27 mouse cellular contexts compared by ENCODE assay signal in genomic region chr19:30435054-30435738, GRCm38 (mm10).
DNase-seq lines count a peak whose midpoint lies in the region; ATAC-seq lines count a peak whose summit lies in the region.
"Had no signal": no experiment of that assay in that cellular context is flagged by ENCODE, and none has a peak within 500 bp of the region (broad histone marks: within the 10 kb centered on the region; RNA-seq: fewer than 3 reads in every experiment).

No protein-coding gene starts in this region.

- H3K9ac ChIP-seq in hindbrain, embryonic 13.5 days = no peak overlapping the region
- no peak overlapping the region for H3K9ac ChIP-seq in kidney, embryonic 16.5 days (replicated peaks; ENCODE audit: low read length)
- H3K9ac ChIP-seq in kidney, embryonic 14.5 days (ENCODE audit: low read depth, low read length) = no peak overlapping the region
- H3K9ac ChIP-seq in embryonic facial prominence, embryonic 14.5 days (ENCODE audit: low read depth, low read length) = no peak overlapping the region
- no peak overlapping the region for H3K9ac ChIP-seq in forebrain, embryonic 14.5 days (ENCODE audit: low read length)
- H3K9ac ChIP-seq: forebrain, embryonic 15.5 days; heart, embryonic 12.5 days; limb, embryonic 13.5 days; lung, embryonic 15.5 days had no signal

- H3K36me3 ChIP-seq in hindbrain, embryonic 13.5 days = no peaks in the 10 kb centered on the region
- H3K36me3 ChIP-seq in hindbrain, embryonic 10.5 days = no peaks in the 10 kb centered on the region
- no peaks in the 10 kb centered on the region for H3K36me3 ChIP-seq in kidney, embryonic 16.5 days (ENCODE audit: insufficient read depth, low read length)
- no peaks in the 10 kb centered on the region for H3K36me3 ChIP-seq in kidney, embryonic 14.5 days (ENCODE audit: control insufficient read depth, insufficient read depth, low read length)
- no peaks in the 10 kb centered on the region for H3K36me3 ChIP-seq in embryonic facial prominence, embryonic 14.5 days (ENCODE audit: control insufficient read depth, insufficient read depth, low read length)
- no peaks in the 10 kb centered on the region for H3K36me3 ChIP-seq in forebrain, embryonic 14.5 days (ENCODE audit: control insufficient read depth, insufficient read depth, low read length)
- H3K36me3 ChIP-seq: forebrain, embryonic 15.5 days; heart, embryonic 12.5 days; limb, embryonic 13.5 days; lung, embryonic 15.5 days had no signal

- H3K27ac ChIP-seq in hindbrain, embryonic 13.5 days = no peak overlapping the region
- H3K27ac ChIP-seq in hindbrain, embryonic 10.5 days = no peak overlapping the region
- H3K27ac ChIP-seq in kidney, embryonic 16.5 days (ENCODE audit: low read length) = 0 out of 2 replicates have a peak overlapping the region, but pooled peaks have one; percentile 18
- H3K27ac ChIP-seq in kidney, embryonic 14.5 days (ENCODE audit: low read depth, low read length) = no peak overlapping the region
- no peak overlapping the region for H3K27ac ChIP-seq in embryonic facial prominence, embryonic 14.5 days (replicated peaks; ENCODE audit: low read depth, low read length)
- H3K27ac ChIP-seq in forebrain, embryonic 14.5 days (ENCODE audit: low read depth, low read length) = no peak overlapping the region
- H3K27ac ChIP-seq: forebrain, embryonic 15.5 days; layer of hippocampus, adult 2 months; left cerebral cortex, adult 2 months; limb, embryonic 13.5 days; lung, embryonic 15.5 days had no signal

- no peak overlapping the region for H3K4me2 ChIP-seq in hindbrain, embryonic 13.5 days
- no peak overlapping the region for H3K4me2 ChIP-seq in kidney, embryonic 16.5 days (replicated peaks; ENCODE audit: low read depth, low read length)
- H3K4me2 ChIP-seq in kidney, embryonic 14.5 days (replicated peaks; ENCODE audit: low read depth, low read length) = no peak overlapping the region
- H3K4me2 ChIP-seq in embryonic facial prominence, embryonic 14.5 days (ENCODE audit: low read depth, low read length) = no peak overlapping the region
- H3K4me2 ChIP-seq in forebrain, embryonic 14.5 days (ENCODE audit: low read length) = no peak overlapping the region
- H3K4me2 ChIP-seq: forebrain, embryonic 15.5 days; heart, embryonic 12.5 days; limb, embryonic 13.5 days; liver, embryonic 11.5 days; lung, embryonic 15.5 days; midbrain, embryonic 11.5 days had no signal

- no peaks in the 10 kb centered on the region for H3K27me3 ChIP-seq in hindbrain, embryonic 13.5 days
- H3K27me3 ChIP-seq in hindbrain, embryonic 10.5 days (ENCODE audit: insufficient read depth, poor library complexity, severe bottlenecking) = no peaks in the 10 kb centered on the region
- no peaks in the 10 kb centered on the region for H3K27me3 ChIP-seq in kidney, embryonic 16.5 days (ENCODE audit: insufficient read depth, low read length)
- H3K27me3 ChIP-seq in kidney, embryonic 14.5 days (ENCODE audit: control insufficient read depth, insufficient read depth, low read length) = no peaks in the 10 kb centered on the region
- H3K27me3 ChIP-seq in embryonic facial prominence, embryonic 14.5 days (replicated peaks; ENCODE audit: control insufficient read depth, insufficient read depth, low read length) = no peaks in the 10 kb centered on the region
- H3K27me3 ChIP-seq in forebrain, embryonic 14.5 days (replicated peaks; ENCODE audit: control insufficient read depth, insufficient read depth, low read length) = no peaks in the 10 kb centered on the region
- H3K27me3 ChIP-seq: CH12.LX; forebrain, embryonic 15.5 days; heart, embryonic 12.5 days; limb, embryonic 13.5 days; lung, embryonic 15.5 days had no signal

- DNase-seq in hindbrain, embryonic 10.5 days (ENCODE audit: low spot score) = no peak
- peak; percentile 80 for DNase-seq in embryonic facial prominence, embryonic 14.5 days (ENCODE audit: low spot score)
- DNase-seq in retina, embryonic 14.5 days (ENCODE audit: low spot score) = peak; percentile 71
- DNase-seq in cerebellum, postnatal 10 days = no peak
- no peak for DNase-seq in forebrain, embryonic 14.5 days (ENCODE audit: low spot score)
- DNase-seq: adrenal gland, postnatal 10 days; cerebellum, adult 9-10 months; embryo, embryonic 11 days; gastrocnemius, postnatal 36 days; heart, adult 18-20 months; heart, postnatal 4 days; kidney, adult 8-10 months; kidney, postnatal 25 days; thymus, postnatal 4 days had no signal

- H3K4me1 ChIP-seq in hindbrain, embryonic 13.5 days (replicated peaks) = no peaks in the 10 kb centered on the region
- no peaks in the 10 kb centered on the region for H3K4me1 ChIP-seq in hindbrain, embryonic 10.5 days (replicated peaks)
- peaks cover 10% of the 10 kb centered on the region for H3K4me1 ChIP-seq in kidney, embryonic 16.5 days (ENCODE audit: insufficient read depth, low read length)
- no peaks in the 10 kb centered on the region for H3K4me1 ChIP-seq in kidney, embryonic 14.5 days (ENCODE audit: control insufficient read depth, insufficient read depth, low read length)
- H3K4me1 ChIP-seq in embryonic facial prominence, embryonic 14.5 days (ENCODE audit: control insufficient read depth, insufficient read depth, low read length) = no peaks in the 10 kb centered on the region
- no peaks in the 10 kb centered on the region for H3K4me1 ChIP-seq in forebrain, embryonic 14.5 days (ENCODE audit: control insufficient read depth, insufficient read depth, low read length)
- H3K4me1 ChIP-seq: forebrain, embryonic 15.5 days; heart, embryonic 12.5 days; lung, embryonic 15.5 days had no signal

- no peak overlapping the region for H3K4me3 ChIP-seq in hindbrain, embryonic 13.5 days
- H3K4me3 ChIP-seq in hindbrain, embryonic 10.5 days = no peak overlapping the region
- H3K4me3 ChIP-seq in kidney, embryonic 16.5 days (ENCODE audit: low read length) = no peak overlapping the region
- H3K4me3 ChIP-seq in kidney, embryonic 14.5 days (ENCODE audit: low read length) = no peak overlapping the region
- H3K4me3 ChIP-seq in embryonic facial prominence, embryonic 14.5 days (ENCODE audit: low read depth, low read length) = no peak overlapping the region
- H3K4me3 ChIP-seq in forebrain, embryonic 14.5 days (ENCODE audit: low read depth, low read length) = no peak overlapping the region
- H3K4me3 ChIP-seq: forebrain, embryonic 15.5 days; heart, embryonic 12.5 days; layer of hippocampus, adult 2 months; left cerebral cortex, adult 2 months; limb, embryonic 13.5 days; lung, embryonic 15.5 days had no signal

- 61% methylated on average over 12 of the region's 12 CpGs for whole genome bisulfite sequencing in hindbrain, embryonic 13.5 days
- WGBS in hindbrain, embryonic 10.5 days = 69% methylated on average over 12 of the region's 12 CpGs
- WGBS in kidney, embryonic 16.5 days = 50% methylated on average over 12 of the region's 12 CpGs
- 51% methylated on average over 12 of the region's 12 CpGs for WGBS in kidney, embryonic 14.5 days
- WGBS in embryonic facial prominence, embryonic 14.5 days = 35% methylated on average over 12 of the region's 12 CpGs
- WGBS in forebrain, embryonic 14.5 days = 80% methylated on average over 12 of the region's 12 CpGs

- ATAC-seq in hindbrain, embryonic 13.5 days (ENCODE audit: low FRiP score) = peak; percentile 54; the same call in 1 of the 2 replicates
- no peak; the same call in 1 of the 2 replicates for ATAC-seq in kidney, embryonic 16.5 days (ENCODE audit: low FRiP score, low TSS enrichment)
- no peak for ATAC-seq in kidney, embryonic 14.5 days (ENCODE audit: low FRiP score, low TSS enrichment)
- ATAC-seq in embryonic facial prominence, embryonic 14.5 days (ENCODE audit: low read depth) = peak; percentile 44; the same call in 1 of the 2 replicates
- no peak for ATAC-seq in forebrain, embryonic 14.5 days
- ATAC-seq: forebrain, embryonic 15.5 days; midbrain, embryonic 16.5 days had no signal

- H3K9me3 ChIP-seq in hindbrain, embryonic 13.5 days = no peaks in the 10 kb centered on the region
- no peaks in the 10 kb centered on the region for H3K9me3 ChIP-seq in hindbrain, embryonic 10.5 days
- H3K9me3 ChIP-seq in kidney, embryonic 16.5 days (ENCODE audit: low read length) = no peaks in the 10 kb centered on the region
- no peaks in the 10 kb centered on the region for H3K9me3 ChIP-seq in kidney, embryonic 14.5 days (ENCODE audit: control insufficient read depth, low read length)
- no peaks in the 10 kb centered on the region for H3K9me3 ChIP-seq in embryonic facial prominence, embryonic 14.5 days (ENCODE audit: control insufficient read depth, low read length)
- H3K9me3 ChIP-seq in forebrain, embryonic 14.5 days (replicated peaks; ENCODE audit: control insufficient read depth, low read length) = no peaks in the 10 kb centered on the region
- H3K9me3 ChIP-seq: forebrain, embryonic 15.5 days; heart, embryonic 12.5 days; limb, embryonic 13.5 days; lung, embryonic 15.5 days had no signal

Comparison
In these comparisons a context has a peak if more than half of its experiments do, and no peak if none do; other contexts are left out.
1. ATAC-seq: peak in hindbrain, embryonic 13.5 days (single experiment) and embryonic facial prominence, embryonic 14.5 days (single experiment); none in kidney, embryonic 16.5 days (single experiment), kidney, embryonic 14.5 days (single experiment) and forebrain, embryonic 14.5 days (single experiment).
2. DNase-seq: peak in embryonic facial prominence, embryonic 14.5 days (single experiment) and retina, embryonic 14.5 days (single experiment); none in hindbrain, embryonic 10.5 days (single experiment), cerebellum, postnatal 10 days (0 of 2) and forebrain, embryonic 14.5 days (single experiment).